Mouse (Mus musculus) E14TG2a.4 (cell line): ENCODE measurements around the gene Gm10300.

Experiments used
- H3K27me3 ChIP-seq: 2 replicates; pipeline ENCODE4 v1.6.1; 2014; ENCODE audit warnings: low read length, control low read depth; ENCODE audit not compliant: insufficient read depth
- H3K36me3 ChIP-seq: 2 replicates; pipeline ENCODE4 v1.6.1; 2014; ENCODE audit warnings: low read length, control low read depth; ENCODE audit not compliant: insufficient read depth
- H3K4me1 ChIP-seq: replicated peaks from 2 replicates; pipeline ENCODE4 v1.6.1; 2014; ENCODE audit warnings: low read depth, low read length, control low read depth
- H3K4me3 ChIP-seq: replicated peaks from 2 replicates; pipeline ENCODE4 v1.5.1; 2014; ENCODE audit warnings: mild to moderate bottlenecking, low read length
- H3K9me3 ChIP-seq: 2 replicates; pipeline ENCODE4 v1.6.1; 2014; ENCODE audit warnings: low read length, control low read depth
- CTCF ChIP-seq: conservative IDR thresholded peaks from 2 replicates; pipeline ENCODE4 v1.5.1; 2014; ENCODE audit warnings: low read length
- NANOG ChIP-seq: IDR thresholded peaks from 2 replicates; pipeline ENCODE4 v1.6.1; 2014; ENCODE audit warnings: borderline replicate concordance, low read length, mixed read lengths
- POU5F1 ChIP-seq: IDR thresholded peaks from 2 replicates; pipeline ENCODE4 v1.6.1; 2014; ENCODE audit warnings: low read length, borderline replicate concordance

The Gm10300 gene

GRCm38 (mm10) chr4:132034242-132034641 lies 40.3 kb upstream of the Gm10300 start:
- Histone ChIP-seq H3K36me3 (no peaks in the 10 kb centered on the region), H3K4me1 (no peaks in the 10 kb centered on the region), H3K27me3 (no peaks in the 10 kb centered on the region), H3K9me3 (no peaks in the 10 kb centered on the region), H3K4me3 (no peak overlapping the region)
- TF ChIP-seq CTCF (no peak), NANOG (no peak), POU5F1 (no peak)

DNA sequence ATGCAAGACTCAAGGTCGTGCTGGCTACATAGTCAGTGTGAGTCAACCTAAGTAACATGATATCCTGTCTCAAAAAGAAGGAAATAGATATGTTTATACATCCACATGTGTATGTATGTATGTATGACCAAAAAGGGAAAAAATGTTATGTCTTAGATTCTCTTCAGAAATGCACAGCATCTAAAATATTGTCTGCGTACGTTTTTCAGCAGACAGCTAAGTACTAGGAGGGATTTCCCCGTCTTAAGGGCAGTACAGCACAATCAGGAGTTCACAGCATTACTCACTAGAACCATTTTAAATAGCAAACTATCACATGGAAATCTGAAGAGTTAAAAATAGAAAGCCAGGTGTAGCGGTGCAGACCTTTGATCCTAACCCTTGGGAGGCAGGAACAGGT lies 37.4 kb upstream of the Gm10300 start:
- Histone ChIP-seq H3K4me3 (no peak overlapping the region), H3K36me3 (no peaks in the 10 kb centered on the region), H3K9me3 (no peaks in the 10 kb centered on the region), H3K4me1 (no peaks in the 10 kb centered on the region), H3K27me3 (no peaks in the 10 kb centered on the region)
- TF ChIP-seq POU5F1 (no peak), CTCF (no peak), NANOG (no peak)

GRCm38 (mm10) chr4:132037991-132038390 lies 36.5 kb upstream of the Gm10300 start:
- H3K9me3 ChIP-seq: no peaks in the 10 kb centered on the region
- H3K4me3 ChIP-seq: no peak overlapping the region
- H3K4me1 ChIP-seq: no peaks in the 10 kb centered on the region
- no peak for TF ChIP-seq NANOG
- TF ChIP-seq POU5F1: no peak
- no peak for TF ChIP-seq CTCF
- no peaks in the 10 kb centered on the region for H3K27me3 ChIP-seq
- H3K36me3 ChIP-seq: no peaks in the 10 kb centered on the region

GRCm38 (mm10) chr4:132038809-132039208 lies 35.7 kb upstream of the Gm10300 start:
- H3K4me1 ChIP-seq: no peaks in the 10 kb centered on the region
- H3K27me3 ChIP-seq: no peaks in the 10 kb centered on the region
- no peaks in the 10 kb centered on the region for H3K36me3 ChIP-seq
- no peak overlapping the region for H3K4me3 ChIP-seq
- no peak for TF ChIP-seq NANOG
- no peak for TF ChIP-seq POU5F1
- TF ChIP-seq CTCF: no peak
- no peaks in the 10 kb centered on the region for H3K9me3 ChIP-seq

- Histone ChIP-seq H3K27me3 (peaks cover 2% of the 10 kb centered on the region; the same call in 1 of the 2 replicates), H3K9me3 (no peaks in the 10 kb centered on the region), H3K4me3 (no peak overlapping the region), H3K4me1 (no peaks in the 10 kb centered on the region), H3K36me3 (no peaks in the 10 kb centered on the region)
- no peak for TF ChIP-seq CTCF
- TF ChIP-seq NANOG: no peak
- no peak for TF ChIP-seq POU5F1
Measured at GRCm38 (mm10) chr4:132039521-132039920, 35.0 kb upstream of the Gm10300 start.

DNA sequence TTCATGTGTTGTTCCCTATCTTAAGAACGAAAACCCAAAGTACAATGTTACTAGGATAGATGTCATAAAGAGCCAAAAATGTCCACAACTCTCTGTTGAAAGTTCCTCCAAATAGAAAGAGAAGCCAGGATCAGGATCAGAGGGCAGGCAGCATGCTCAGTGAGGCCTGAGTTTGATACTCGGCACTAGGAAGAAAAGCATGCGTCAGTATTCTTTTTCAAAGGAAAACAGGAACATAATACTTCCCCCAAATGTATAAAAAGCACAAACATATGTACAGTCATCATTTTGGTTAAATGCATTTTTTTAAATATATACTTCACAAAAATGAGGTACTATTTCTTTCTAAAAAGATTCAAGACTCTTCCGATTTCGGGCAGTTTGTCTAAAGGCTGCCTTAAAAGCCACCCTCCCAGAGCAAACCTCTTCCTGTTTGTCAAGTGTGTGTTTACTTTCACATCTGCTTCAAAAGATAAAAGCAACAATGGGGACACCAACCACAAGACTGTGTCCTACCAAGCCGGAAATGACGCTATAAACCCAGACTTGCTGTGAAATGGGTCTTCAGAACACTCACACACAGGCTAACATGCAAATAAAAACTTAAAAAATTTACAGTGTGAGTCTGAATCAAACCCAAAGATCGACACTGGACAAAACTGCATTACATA lies 34.4 kb upstream of the Gm10300 start:
- H3K27me3 ChIP-seq: peaks cover 8% of the 10 kb centered on the region
- no peaks in the 10 kb centered on the region for H3K9me3 ChIP-seq
- H3K36me3 ChIP-seq: no peaks in the 10 kb centered on the region
- no peaks in the 10 kb centered on the region for H3K4me1 ChIP-seq
- TF ChIP-seq CTCF (no peak), NANOG (no peak), POU5F1 (no peak)
- H3K4me3 ChIP-seq: no peak overlapping the region

GRCm38 (mm10) chr4:132041471-132042332 lies 32.8 kb upstream of the Gm10300 start:
- H3K27me3 ChIP-seq: peaks cover 19% of the 10 kb centered on the region
- no peak overlapping the region for H3K4me3 ChIP-seq
- TF ChIP-seq CTCF (no peak), POU5F1 (no peak), NANOG (no peak)
- H3K36me3 ChIP-seq: no peaks in the 10 kb centered on the region
- no peaks in the 10 kb centered on the region for H3K9me3 ChIP-seq
- H3K4me1 ChIP-seq: no peaks in the 10 kb centered on the region

GRCm38 (mm10) chr4:132043726-132044125 lies 30.8 kb upstream of the Gm10300 start:
- Histone ChIP-seq H3K4me1 (peaks cover 4% of the 10 kb centered on the region; the same call in 1 of the 2 replicates), H3K27me3 (peaks cover 34% of the 10 kb centered on the region), H3K4me3 (no peak overlapping the region), H3K9me3 (no peaks in the 10 kb centered on the region), H3K36me3 (no peaks in the 10 kb centered on the region)
- TF ChIP-seq NANOG (no peak), CTCF (no peak), POU5F1 (no peak)
